Mouse (Mus musculus): ENCODE measurements around the gene Supv3l1. TPM values are rescaled to one million over a fixed set of nuclear protein-coding genes. Genes with fewer than 3 reads are reported as not detected.
A peak's percentile ranks its signal among the peaks of the same experiment; 100 is the strongest.

Gene Supv3l1
- polyA plus RNA-seq, 1 experiment from 2014 or later, result 12.6 TPM

DNA sequence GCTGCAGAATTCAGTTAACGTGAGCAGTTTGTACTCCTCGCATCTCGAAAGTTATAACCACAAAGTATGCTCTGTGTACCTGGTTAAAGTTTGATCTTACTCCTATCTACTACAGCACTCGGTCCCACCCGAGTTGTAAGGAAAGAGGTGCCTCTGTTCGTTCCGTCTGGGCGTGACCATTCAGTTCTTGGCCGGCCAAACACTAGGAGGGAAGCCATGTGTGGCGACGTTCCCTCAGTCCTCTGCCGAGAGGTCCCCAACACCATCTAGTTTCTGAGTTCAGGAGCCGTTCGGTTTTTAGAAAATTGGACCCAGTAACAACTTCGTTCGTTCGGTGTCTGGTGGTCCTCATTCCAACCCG lies 722 bp upstream of the Supv3l1 start:
- no peaks in the 10 kb centered on the region for H3K27me3 ChIP-seq (ENCODE audit: control insufficient read depth, insufficient read depth, low read length)
- TF ChIP-seq CTCF (IDR thresholded peaks at IDR 0.05; ENCODE audit: low read depth), result no peak
- TF ChIP-seq EP300 (optimal IDR thresholded peaks at IDR 0.05), result no peak
- no peak for DNase-seq (ENCODE audit: low spot score)
- no peaks in the 10 kb centered on the region for H3K4me1 ChIP-seq (replicated peaks; ENCODE audit: control insufficient read depth, insufficient read depth)
- peak overlapping the region; percentile 89 for H3K27ac ChIP-seq (replicated peaks)
- no peaks in the 10 kb centered on the region for H3K9me3 ChIP-seq (ENCODE audit: control insufficient read depth, low read length)
- peak overlapping the region; percentile 97 for H3K9ac ChIP-seq (ENCODE audit: low read length)
- no peak; the same call in 1 of the 2 replicates for ATAC-seq (ENCODE audit: low FRiP score, low TSS enrichment)
- H3K4me2 ChIP-seq (replicated peaks; ENCODE audit: low read depth), result peak overlapping the region; percentile 72
- peaks cover 5% of the 10 kb centered on the region for H3K36me3 ChIP-seq (ENCODE audit: control insufficient read depth, insufficient read depth, low read length)
- H3K4me3 ChIP-seq (ENCODE audit: low read depth, low read length), result peak overlapping the region; percentile 98
- WGBS, result 36% methylated on average over 18 of the region's 18 CpGs

DNA sequence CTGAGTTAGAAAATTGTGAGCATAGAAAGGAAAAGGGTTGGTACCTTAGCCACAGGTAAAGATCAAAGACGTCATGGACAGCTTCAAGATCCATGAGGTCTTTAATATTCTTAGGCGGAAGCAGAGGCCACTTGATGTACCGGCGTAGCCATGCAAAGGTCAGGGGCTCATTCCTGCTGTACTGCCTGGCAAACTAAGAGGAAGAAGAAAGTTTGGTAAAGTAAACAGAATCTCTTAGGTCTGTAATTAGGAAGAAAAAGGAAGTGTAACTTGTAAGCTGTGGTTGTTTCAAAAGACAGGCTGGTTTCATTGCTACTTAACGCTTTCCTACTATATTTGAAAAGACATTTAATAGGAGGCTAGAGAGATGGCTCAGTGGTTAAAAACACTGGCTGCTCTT lies 19.1 kb downstream of the Supv3l1 start:
- DNase-seq (ENCODE audit: low spot score), result no peak
- H3K9me3 ChIP-seq (ENCODE audit: control insufficient read depth, low read length), result no peaks in the 10 kb centered on the region
- no peak for ATAC-seq (ENCODE audit: low FRiP score, low TSS enrichment)
- H3K4me2 ChIP-seq (replicated peaks; ENCODE audit: low read depth), result no peak overlapping the region
- TF ChIP-seq CTCF (IDR thresholded peaks at IDR 0.05; ENCODE audit: low read depth), result no peak
- no peak for TF ChIP-seq EP300 (optimal IDR thresholded peaks at IDR 0.05)
- no peak overlapping the region for H3K4me3 ChIP-seq (ENCODE audit: low read depth, low read length)
- no peaks in the 10 kb centered on the region for H3K27me3 ChIP-seq (ENCODE audit: control insufficient read depth, insufficient read depth, low read length)
- H3K36me3 ChIP-seq (ENCODE audit: control insufficient read depth, insufficient read depth, low read length), result peaks cover 36% of the 10 kb centered on the region
- H3K4me1 ChIP-seq (replicated peaks; ENCODE audit: control insufficient read depth, insufficient read depth), result no peaks in the 10 kb centered on the region
- H3K9ac ChIP-seq (ENCODE audit: low read length), result no peak overlapping the region
- 88% methylated on average over 5 of the region's 5 CpGs for WGBS
- no peak overlapping the region for H3K27ac ChIP-seq (replicated peaks)

DNA sequence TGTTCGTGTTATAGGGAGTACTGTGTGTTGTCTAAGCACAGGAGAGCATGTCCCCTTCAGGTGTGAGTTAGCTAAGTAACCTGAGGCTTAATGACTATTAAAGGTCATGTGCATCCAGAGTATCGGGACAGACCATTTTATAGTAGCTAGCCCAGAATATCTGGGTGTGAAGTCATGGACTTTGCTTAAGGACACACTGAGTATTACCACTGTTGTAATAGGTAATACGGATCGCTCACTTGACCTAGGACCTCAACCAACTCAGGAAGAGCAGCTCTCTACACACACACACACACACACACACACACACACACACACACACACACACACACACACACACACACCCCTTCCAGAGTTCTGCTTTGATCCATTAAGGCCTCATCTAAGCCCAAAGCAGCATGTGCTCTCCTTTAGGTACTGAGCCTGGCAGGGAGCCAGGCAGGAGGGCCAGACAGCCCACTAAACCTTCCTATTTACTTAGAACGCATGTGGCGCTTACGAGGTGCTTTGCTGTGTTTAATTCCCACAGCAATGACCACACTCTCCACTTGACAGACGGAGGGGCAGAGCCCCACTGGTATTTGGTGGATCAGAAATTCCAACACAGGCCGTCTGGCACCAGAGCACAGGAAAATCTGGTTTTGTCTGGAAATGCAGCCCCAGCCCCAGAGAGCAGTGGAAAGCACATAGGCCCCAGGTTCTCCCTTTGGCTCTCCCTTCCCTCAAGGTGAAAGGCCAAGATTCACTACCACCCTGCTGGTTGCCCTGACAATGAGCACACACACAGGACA lies 24.3 kb downstream of the Supv3l1 start:
- no peaks in the 10 kb centered on the region for H3K9me3 ChIP-seq (ENCODE audit: control insufficient read depth, low read length)
- H3K27me3 ChIP-seq (ENCODE audit: control insufficient read depth, insufficient read depth, low read length), result no peaks in the 10 kb centered on the region
- H3K4me2 ChIP-seq (replicated peaks; ENCODE audit: low read depth), result no peak overlapping the region
- TF ChIP-seq CTCF (IDR thresholded peaks at IDR 0.05; ENCODE audit: low read depth) (no peak), EP300 (optimal IDR thresholded peaks at IDR 0.05) (no peak)
- DNase-seq (ENCODE audit: low spot score) (peak; percentile 41), ATAC-seq (ENCODE audit: low FRiP score, low TSS enrichment) (peak; percentile 25; the same call in 1 of the 2 replicates)
- WGBS, result 31% methylated on average over 9 of the region's 9 CpGs
- H3K4me3 ChIP-seq (ENCODE audit: low read depth, low read length), result no peak overlapping the region
- H3K36me3 ChIP-seq (ENCODE audit: control insufficient read depth, insufficient read depth, low read length), result peaks cover 9% of the 10 kb centered on the region; the same call in 1 of the 2 replicates
- no peaks in the 10 kb centered on the region for H3K4me1 ChIP-seq (replicated peaks; ENCODE audit: control insufficient read depth, insufficient read depth)
- no peak overlapping the region for H3K27ac ChIP-seq (replicated peaks)
- no peak overlapping the region; the same call in 1 of the 2 replicates for H3K9ac ChIP-seq (ENCODE audit: low read length)

DNA sequence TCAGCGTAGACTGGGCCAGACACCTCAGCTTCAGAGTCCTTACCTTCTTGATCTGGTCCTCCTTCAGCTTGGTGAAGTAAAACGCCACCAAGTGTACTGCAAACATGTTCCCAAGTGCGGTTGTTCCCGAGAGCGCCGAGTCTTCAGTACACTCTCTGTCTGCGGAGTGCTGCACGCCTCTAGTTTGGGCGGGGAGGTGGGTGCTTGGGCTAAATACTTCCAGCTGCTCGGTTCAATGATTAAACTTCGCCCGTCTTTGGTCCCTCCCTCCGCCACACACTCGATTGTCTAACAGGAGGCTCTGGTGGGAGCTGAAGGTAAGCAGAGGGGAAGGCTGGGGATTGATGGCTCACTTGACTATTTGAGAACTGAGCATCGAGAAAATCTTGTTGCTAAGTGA lies 27.3 kb downstream of the Supv3l1 start, which contains the start of gene Hkdc1:
Hkdc1 (minus strand) TSS at position 237 of the 400 bp plus-strand sequence.
- Histone ChIP-seq H3K4me1 (replicated peaks; ENCODE audit: control insufficient read depth, insufficient read depth) (no peaks in the 10 kb centered on the region), H3K4me3 (ENCODE audit: low read depth, low read length) (no peak within 1 kb of the TSS), H3K36me3 (ENCODE audit: control insufficient read depth, insufficient read depth, low read length) (no peaks in the 10 kb centered on the region), H3K9ac (ENCODE audit: low read length) (no peak within 1 kb of the TSS), H3K9me3 (ENCODE audit: control insufficient read depth, low read length) (no peaks in the 10 kb centered on the region), H3K27me3 (ENCODE audit: control insufficient read depth, insufficient read depth, low read length) (no peaks in the 10 kb centered on the region), H3K4me2 (replicated peaks; ENCODE audit: low read depth) (no peak within 1 kb of the TSS; the same call in 1 of the 2 replicates), H3K27ac (replicated peaks) (no peak within 1 kb of the TSS)
- WGBS, result 32% methylated on average over 15 of the region's 15 CpGs
- DNase-seq (ENCODE audit: low spot score), result peak; percentile 54
- no peak for TF ChIP-seq EP300 (optimal IDR thresholded peaks at IDR 0.05)
- no peak for TF ChIP-seq CTCF (IDR thresholded peaks at IDR 0.05; ENCODE audit: low read depth)
- ATAC-seq (ENCODE audit: low FRiP score, low TSS enrichment), result no peak; the same call in 1 of the 2 replicates

DNA sequence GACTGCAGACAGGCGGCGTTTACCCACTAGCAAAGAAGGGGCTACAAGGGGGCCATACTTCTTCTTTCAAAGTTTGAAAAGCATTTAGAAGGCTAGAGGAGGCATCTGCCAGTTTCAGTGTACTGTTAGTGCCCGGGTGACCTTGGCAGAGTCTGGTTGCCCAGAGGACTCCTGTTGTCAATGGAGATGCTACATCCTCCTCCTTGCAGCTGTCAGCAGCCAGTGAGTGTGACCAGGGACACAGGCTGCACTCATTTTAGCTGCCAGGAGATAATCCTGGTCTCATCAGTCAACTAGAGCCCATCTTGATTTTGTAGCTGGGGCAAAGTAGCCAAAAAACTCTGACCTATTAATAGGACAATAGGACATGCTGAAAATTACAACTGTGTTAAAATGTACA lies 28.4 kb downstream of the Supv3l1 start:
- Histone ChIP-seq H3K27me3 (ENCODE audit: control insufficient read depth, insufficient read depth, low read length) (no peaks in the 10 kb centered on the region), H3K27ac (replicated peaks) (0 out of 2 replicates have a peak overlapping the region, but pooled peaks have one; percentile 35), H3K4me2 (replicated peaks; ENCODE audit: low read depth) (no peak overlapping the region), H3K4me3 (ENCODE audit: low read depth, low read length) (no peak overlapping the region), H3K4me1 (replicated peaks; ENCODE audit: control insufficient read depth, insufficient read depth) (no peaks in the 10 kb centered on the region), H3K9me3 (ENCODE audit: control insufficient read depth, low read length) (no peaks in the 10 kb centered on the region), H3K36me3 (ENCODE audit: control insufficient read depth, insufficient read depth, low read length) (no peaks in the 10 kb centered on the region), H3K9ac (ENCODE audit: low read length) (no peak overlapping the region; the same call in 1 of the 2 replicates)
- WGBS, result 63% methylated on average over 3 of the region's 3 CpGs
- no peak for DNase-seq (ENCODE audit: low spot score)
- no peak for ATAC-seq (ENCODE audit: low FRiP score, low TSS enrichment)
- TF ChIP-seq EP300 (optimal IDR thresholded peaks at IDR 0.05) (no peak), CTCF (IDR thresholded peaks at IDR 0.05; ENCODE audit: low read depth) (no peak)

DNA sequence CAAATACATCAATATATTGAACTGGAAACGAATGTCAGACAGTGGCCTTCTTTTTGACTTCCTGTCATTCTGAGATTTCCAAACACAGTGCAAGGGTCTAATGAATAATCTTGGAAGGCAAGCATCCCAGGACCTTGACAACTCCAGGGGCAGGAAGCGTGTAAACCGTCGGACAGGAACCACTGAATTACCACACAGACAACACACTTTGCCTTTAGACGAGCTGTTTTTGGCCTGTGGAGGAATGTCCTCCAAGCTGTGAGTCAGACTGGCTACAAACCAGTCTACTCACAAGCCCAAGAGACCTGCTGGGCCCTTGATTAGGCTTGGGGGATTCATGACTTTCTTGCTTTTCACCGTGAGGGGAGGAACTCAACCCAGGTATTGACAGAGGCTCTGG lies 29.1 kb downstream of the Supv3l1 start:
- no peak for DNase-seq (ENCODE audit: low spot score)
- TF ChIP-seq CTCF (IDR thresholded peaks at IDR 0.05; ENCODE audit: low read depth), result no peak
- no peak for TF ChIP-seq EP300 (optimal IDR thresholded peaks at IDR 0.05)
- no peak for ATAC-seq (ENCODE audit: low FRiP score, low TSS enrichment)
- WGBS, result 47% methylated on average over 6 of the region's 6 CpGs
- no peak overlapping the region for H3K4me2 ChIP-seq (replicated peaks; ENCODE audit: low read depth)
- no peaks in the 10 kb centered on the region for H3K4me1 ChIP-seq (replicated peaks; ENCODE audit: control insufficient read depth, insufficient read depth)
- H3K27me3 ChIP-seq (ENCODE audit: control insufficient read depth, insufficient read depth, low read length), result no peaks in the 10 kb centered on the region
- H3K36me3 ChIP-seq (ENCODE audit: control insufficient read depth, insufficient read depth, low read length), result no peaks in the 10 kb centered on the region
- H3K27ac ChIP-seq (replicated peaks), result no peak overlapping the region
- H3K4me3 ChIP-seq (ENCODE audit: low read depth, low read length), result no peak overlapping the region
- H3K9ac ChIP-seq (ENCODE audit: low read length), result no peak overlapping the region
- H3K9me3 ChIP-seq (ENCODE audit: control insufficient read depth, low read length), result no peaks in the 10 kb centered on the region
